Mouse (Mus musculus) brain, embryonic 14.5 days (tissue): ENCODE data around the gene Agmo. TPM values are rescaled to one million over a fixed set of nuclear protein-coding genes. Genes with fewer than 3 reads are reported as not detected.
A peak's percentile ranks its signal among the peaks of the same experiment; 100 is the strongest.

Experiments used
- DNase-seq: peaks from one replicate; pipeline ENCODE4 v3.0.0-alpha.2; 2011; ENCODE audit warnings: low read depth
- CTCF ChIP-seq: fragments of 200-500 bp; IDR thresholded peaks from 2 replicates; pipeline ENCODE4 v1.5.1; 2012; ENCODE audit warnings: inconsistent platforms, mild to moderate bottlenecking, moderate library complexity, borderline replicate concordance; ENCODE audit not compliant: insufficient read depth, insufficient read length; ENCODE audit errors: extremely low read depth
- POLR2A ChIP-seq: fragments of 200-500 bp; IDR thresholded peaks from 2 replicates; pipeline ENCODE4 v1.6.1; 2012; ENCODE audit warnings: mild to moderate bottlenecking, inconsistent platforms, borderline replicate concordance; ENCODE audit not compliant: poor library complexity, insufficient read depth, insufficient read length, severe bottlenecking; ENCODE audit errors: extremely low read depth
- polyA plus RNA-seq: library from polyadenylated mRNA; depleted of rRNA; stranded (reverse); fragments of >200 nt; gene quantifications from 2 replicates; pipeline ENCODE4 v1.2.3, GENCODE M21; 2012

The Agmo gene
- polyA plus RNA-seq, 1 experiment, result 0.25 TPM

DNA sequence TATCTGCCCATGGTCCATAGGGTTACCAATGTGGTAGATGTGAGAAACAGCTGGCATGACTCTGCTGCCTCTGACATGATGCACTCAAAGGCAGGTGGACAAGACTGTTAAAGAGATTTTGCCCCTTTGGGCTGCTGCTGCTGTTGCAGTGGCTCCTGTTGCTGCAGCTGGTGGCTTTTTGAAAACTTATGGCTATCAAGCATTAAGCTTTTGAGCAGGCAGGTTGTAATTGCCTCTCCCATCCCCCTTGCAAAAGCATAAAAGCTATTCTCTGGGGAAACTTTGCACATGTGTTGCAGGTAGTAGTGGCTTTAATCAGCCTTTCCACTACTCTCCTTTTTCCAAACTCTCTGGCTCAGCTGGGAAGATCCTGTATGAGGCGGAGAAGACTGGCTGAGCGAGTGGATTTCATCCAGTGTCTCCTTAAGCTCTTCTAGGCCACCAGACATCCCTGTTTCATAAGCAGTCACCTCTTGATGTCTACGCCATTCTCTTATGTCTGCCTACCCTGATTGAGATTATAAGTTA lies 201.1 kb downstream of the Agmo start:
- no peak for DNase-seq
- TF ChIP-seq CTCF (no peak), POLR2A (no peak)

DNA sequence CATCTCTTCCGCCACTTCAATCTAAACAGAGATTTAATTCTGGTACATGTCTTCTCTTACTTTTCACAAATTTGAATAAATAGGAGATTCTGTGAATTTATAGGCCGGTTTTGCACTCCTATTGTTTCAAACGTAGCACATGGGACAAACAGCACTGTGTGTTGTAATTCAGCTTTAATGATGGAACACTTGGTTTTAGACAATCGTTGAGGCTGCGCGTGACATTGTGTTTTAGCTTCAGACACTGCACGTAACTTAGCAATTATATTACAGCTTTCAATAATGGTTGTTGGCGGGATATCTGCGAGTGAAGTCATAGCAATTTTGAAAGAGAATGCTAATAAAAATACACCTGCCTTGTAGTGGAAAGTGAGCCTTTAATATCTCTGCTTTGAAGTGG lies 203.8 kb downstream of the Agmo start:
- peak; percentile 38 for DNase-seq
- TF ChIP-seq POLR2A (no peak), CTCF (no peak)

DNA sequence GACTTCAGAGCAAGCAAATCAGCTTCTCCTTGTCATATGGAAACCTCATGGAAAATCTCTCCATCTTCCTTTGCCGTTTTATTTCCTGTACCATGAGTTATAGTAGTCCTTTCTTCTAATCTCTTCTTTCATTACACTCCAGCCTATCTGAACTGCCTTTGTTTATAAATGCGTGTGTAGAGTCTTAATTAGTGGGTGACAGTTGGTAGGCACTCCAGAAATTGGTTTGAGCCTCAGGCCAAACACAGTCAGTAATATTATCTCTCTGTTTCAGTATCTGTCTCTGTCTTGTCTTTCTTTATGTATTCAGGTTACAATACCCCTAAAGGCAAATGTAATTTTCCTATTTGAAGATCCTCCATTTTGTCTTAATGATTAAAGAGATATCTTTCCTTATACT lies 208.2 kb downstream of the Agmo start:
- peak; percentile 61 for DNase-seq
- TF ChIP-seq CTCF, result no peak
- no peak for TF ChIP-seq POLR2A

DNA sequence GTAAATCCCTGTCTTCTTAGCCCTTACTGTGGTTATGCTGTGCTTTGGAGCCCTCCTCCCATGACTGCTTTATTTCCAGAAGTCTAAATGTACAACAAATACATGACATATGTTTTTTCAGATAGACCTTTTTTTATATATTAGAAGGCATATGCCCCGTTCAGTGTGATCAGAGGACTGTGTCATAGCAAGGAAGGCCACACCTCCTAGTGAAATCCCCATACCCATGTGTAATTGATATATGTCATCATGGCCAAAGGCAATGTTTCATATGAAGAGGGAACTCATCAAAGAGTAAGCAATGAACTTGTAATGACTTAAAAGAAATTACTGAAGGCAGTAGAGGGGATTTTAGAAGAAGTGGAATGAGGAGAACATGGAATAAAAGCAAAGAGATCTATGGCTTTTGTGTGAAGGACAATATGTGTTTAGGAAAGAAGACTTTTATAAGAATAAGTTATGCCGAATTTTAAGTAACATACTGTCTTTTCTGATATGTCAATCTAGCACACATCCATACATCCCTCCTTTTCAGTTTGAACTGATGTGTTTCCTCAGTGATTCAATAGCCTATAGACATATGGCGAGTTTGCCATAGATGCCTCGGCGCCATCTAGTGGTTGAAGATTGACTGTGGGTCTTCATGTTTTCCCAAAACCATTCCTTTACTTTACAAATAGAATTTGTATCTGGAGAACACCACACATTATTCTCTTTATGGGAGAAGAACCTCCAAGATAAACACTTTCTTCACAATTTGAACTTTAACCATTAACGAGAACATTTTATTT lies 209.1 kb downstream of the Agmo start:
- TF ChIP-seq POLR2A, result no peak
- TF ChIP-seq CTCF, result peak; percentile 75; the same call in 1 of the 2 replicates
- DNase-seq, result peak; percentile 90

DNA sequence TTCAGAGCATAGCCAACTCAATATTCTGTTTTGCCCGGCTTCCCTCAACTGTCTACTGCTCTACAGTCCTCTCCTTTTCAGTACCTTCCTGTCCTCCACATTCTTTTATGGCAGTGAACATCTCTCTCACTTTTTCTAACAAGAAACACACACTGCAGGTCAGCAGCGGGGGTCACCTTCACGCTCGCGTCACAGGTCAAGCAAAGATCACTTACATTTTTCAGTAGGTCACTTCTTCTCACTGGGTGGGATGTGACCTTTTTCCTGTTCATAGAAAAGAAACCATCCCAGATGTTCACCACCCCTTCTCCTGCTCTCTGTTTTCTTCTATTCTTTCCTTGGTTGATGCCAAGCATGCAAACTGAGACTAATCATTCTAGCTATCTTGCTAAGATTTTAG lies 230.2 kb downstream of the Agmo start:
- TF ChIP-seq CTCF, result no peak
- TF ChIP-seq POLR2A, result no peak
- DNase-seq, result no peak

DNA sequence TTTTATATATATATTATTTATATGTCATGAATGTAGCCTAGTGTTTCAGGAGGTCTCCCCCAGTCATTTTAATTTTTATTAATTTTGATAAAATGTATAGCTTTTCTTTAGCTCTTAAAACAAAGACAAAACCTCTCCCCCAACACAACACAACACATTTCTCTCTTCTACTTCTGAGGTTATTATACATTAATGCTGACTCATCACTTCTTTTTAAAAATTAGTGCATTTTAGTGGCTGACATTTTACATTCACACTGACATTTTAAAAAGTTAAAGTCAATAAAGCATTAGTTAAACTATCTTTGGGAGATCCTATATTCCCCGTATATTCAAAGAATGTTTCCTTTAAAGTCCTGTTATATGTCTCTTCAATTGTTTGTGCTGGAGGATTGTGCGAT lies 235.4 kb downstream of the Agmo start:
- no peak for DNase-seq
- TF ChIP-seq POLR2A (no peak), CTCF (no peak)

DNA sequence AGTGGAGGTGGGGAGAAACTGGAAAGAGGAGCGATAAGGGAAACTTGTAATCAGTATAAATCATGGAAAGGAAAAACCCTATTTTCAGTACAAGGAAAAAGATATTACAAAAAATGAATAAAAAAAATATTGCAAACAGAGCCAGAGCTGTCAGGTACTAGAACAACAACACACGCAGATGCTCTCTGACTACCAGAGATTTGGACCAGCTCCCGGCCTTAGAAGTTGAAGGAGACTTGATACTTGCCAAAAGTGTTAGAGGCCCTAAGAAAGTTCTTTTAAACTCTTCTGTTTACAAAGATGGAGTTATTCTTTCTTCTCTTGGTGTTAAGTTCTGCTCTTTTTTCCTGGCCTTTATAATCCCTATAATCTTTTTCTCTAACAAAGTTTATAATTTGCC lies 246.6 kb downstream of the Agmo start:
- TF ChIP-seq CTCF, result no peak
- no peak for TF ChIP-seq POLR2A
- no peak for DNase-seq

DNA sequence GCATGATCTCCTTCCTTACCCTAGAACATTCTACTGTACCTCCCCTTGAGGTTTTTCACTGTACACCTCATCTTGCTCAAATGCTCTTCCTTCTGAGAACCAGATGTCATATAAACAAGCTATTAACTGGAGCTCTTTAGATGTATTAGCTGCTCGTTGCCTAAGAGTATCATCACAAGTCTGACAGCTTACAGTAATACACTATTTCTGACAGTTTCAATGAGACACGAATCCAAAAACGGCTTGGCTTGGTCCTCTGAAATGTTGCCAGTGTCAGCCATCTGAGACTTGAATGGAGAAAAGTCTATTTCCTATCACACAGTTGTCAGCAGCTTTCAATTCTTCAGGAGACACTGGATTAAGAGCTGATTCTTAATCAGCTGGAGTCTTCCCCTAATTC lies 257.4 kb downstream of the Agmo start:
- TF ChIP-seq POLR2A (no peak), CTCF (no peak)
- DNase-seq, result peak; percentile 39

DNA sequence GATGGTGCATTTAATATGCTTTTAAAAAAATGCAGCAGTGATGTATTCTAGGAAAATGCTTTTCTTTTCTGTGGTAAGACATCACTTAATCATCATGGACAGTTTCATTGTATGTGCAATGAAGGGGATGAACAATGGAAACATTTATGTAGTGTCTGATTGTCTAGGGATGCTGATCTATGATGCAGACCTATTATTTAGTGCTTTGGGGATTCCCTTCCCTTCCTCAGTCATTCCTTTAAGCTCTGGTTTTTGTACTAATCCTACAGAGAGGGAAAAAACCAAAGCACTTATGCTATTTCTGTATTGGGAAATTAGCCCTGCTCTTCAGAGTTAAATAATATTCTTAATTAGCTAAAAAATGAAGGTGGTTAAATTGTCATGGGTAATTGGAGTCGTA lies 266.0 kb downstream of the Agmo start:
- peak; percentile 25 for DNase-seq
- no peak for TF ChIP-seq POLR2A
- TF ChIP-seq CTCF, result no peak

DNA sequence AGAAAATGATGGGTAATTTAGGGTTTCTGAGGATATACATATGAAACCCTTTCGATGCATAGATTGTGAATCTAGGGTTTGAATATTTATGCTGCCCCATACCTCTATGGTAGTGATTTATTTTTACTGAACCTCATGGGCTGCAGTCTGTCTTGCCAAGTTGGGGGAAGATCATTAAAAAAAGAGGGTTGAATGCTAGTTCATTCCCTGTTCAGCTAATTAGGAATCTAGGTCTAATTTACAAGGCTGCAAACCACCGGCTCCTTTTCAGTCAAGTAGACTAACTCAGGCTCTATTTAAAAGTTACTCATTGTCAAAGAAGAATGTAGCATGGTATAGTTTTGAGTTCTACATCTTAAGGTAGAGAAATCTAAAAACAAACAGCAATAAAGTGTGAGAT lies 266.4 kb downstream of the Agmo start:
- DNase-seq, result peak; percentile 78
- no peak for TF ChIP-seq CTCF
- no peak for TF ChIP-seq POLR2A

DNA sequence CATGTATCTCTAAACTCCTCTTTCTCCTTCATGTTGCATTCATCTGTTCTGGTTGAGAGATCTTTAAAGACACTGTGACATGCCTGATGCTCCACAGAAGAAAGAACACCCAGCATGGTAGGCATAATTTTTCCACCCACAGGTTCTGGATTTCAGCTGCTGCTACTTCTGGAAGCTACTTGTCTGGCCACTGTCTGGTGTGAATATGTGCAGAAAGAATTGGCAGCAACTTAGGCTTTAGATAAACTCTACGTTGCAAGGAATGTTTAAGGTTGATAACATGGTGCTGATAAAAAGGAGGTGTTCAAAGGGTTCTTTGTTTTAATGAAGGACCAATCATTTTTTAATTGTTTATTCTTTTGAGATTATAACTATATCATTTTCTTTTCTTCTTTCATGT lies 280.3 kb downstream of the Agmo start:
- DNase-seq, result no peak

DNA sequence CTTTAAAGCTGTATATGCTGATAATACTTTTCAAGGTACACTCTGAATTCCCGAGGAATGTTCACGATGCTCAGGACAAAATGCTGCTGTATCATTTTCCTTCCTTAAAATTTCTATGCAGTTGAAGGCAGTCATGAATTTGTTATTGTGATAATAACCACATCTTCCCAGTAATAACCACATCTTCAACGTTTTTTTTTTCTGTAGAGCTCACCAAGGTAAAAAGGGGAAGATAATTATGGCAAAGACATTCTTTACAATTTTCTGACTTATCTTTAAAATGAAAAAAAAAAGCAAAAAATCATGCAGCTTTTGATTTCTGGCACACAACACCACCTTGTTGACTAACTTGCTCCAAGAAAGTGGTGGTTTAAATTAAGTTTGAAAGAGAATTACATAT lies 283.2 kb downstream of the Agmo start:
- no peak for TF ChIP-seq POLR2A
- TF ChIP-seq CTCF, result no peak

More for the DNA sequence above, 280.3 kb downstream of the Agmo start:
- TF ChIP-seq CTCF, result no peak
- no peak for TF ChIP-seq POLR2A

DNA sequence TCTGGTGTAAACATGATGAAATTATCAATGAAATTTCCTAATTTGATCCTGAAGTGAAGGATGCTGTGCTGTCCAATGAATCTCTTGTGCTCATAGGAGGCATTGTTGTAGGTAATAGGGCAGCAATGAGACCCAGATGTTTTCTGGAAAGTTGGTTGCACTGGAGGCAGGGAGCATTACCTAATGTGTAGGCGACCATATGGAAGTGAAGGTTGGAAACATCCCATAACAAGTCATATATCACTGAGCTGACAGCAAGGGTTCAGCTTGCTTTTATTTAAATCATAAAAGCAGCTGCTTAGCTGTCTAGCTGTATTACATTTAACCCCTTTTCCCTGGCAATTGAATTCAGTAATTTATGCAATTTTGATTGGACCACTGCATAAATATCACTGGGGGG lies 299.6 kb downstream of the Agmo start:
- peak; percentile 5 for DNase-seq
- TF ChIP-seq POLR2A, result no peak
- no peak for TF ChIP-seq CTCF

More for the DNA sequence above, 283.2 kb downstream of the Agmo start:
- no peak for DNase-seq

DNA sequence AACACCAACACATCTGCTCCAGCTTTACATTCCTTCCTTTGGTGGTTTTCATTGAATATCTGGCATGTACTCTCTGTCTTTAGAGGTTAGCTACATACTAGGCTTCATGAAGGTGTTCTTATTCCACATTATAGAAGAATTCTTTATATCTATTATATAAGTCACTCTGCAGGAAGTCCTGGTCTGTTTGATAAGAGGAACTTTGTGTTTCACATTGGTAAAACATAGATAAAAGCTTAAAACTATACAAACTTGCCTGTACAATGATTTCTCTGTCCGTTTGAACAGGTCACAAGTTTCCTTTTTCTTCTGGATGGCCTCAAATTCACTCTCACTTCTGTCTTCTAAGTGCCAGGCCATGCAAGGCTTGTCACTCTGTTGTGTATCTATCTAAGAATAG lies 316.8 kb downstream of the Agmo start:
- TF ChIP-seq CTCF, result no peak

DNA sequence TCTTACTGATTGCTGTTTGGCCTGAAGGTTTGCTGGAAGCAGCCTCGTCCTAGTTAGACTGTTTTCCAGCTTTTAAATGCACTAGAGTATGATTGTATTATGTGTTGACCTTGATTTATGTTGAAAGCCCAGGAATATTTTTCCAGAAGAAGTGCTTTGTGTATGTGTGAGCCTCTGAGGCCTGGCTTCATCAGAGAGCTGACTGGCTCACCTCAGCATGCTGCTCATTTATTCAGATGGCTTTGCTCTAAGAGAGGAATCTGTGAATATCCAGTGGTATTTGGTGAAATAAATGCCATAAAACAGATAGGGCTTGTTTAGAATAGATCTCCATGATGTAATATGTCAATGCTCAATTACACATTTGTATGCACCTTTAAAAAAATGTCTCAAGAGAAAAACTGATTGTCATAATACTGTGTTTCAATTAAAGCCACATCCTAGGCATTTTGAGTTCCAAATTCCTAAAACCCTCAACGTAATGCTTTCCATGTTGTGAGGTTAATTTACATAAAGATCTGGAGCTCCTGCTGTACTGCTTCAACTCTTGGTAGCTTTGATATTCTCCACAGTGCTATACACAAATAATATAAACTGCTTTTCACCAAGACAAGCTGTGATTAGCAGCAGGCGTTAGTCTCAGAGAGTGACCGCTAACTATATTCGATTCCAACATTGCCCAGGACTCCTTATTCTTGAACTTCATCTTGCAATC lies 324.6 kb downstream of the Agmo start:
- no peak for TF ChIP-seq POLR2A
- TF ChIP-seq CTCF, result no peak
- no peak for DNase-seq

More for the DNA sequence above, 316.8 kb downstream of the Agmo start:
- DNase-seq, result no peak
